In genomic region chr8:120510035-120510416, GRCm38 (mm10) we compare ENCODE assay signal across 9 mouse cellular contexts.
A peak's percentile ranks its signal among the peaks of the same experiment; 100 is the strongest.
DNase-seq lines count a peak whose midpoint lies in the region; ATAC-seq and TF ChIP-seq lines count a peak whose summit lies in the region.
"Had no signal": no experiment of that assay in that cellular context is flagged by ENCODE, and none has a peak within 500 bp of the region (broad histone marks: within the 10 kb centered on the region; RNA-seq: fewer than 3 reads in every experiment).

No protein-coding gene starts in this region.

- peaks cover 59% of the 10 kb centered on the region for H3K4me1 ChIP-seq in lung, embryonic 14.5 days (ENCODE audit: insufficient read depth)
- peaks cover 68% of the 10 kb centered on the region for H3K4me1 ChIP-seq in embryonic facial prominence, embryonic 14.5 days (ENCODE audit: control insufficient read depth, insufficient read depth, low read length)
- H3K4me1 ChIP-seq in intestine, postnatal 0 days (replicated peaks; ENCODE audit: control insufficient read depth, insufficient read depth, low read length) = peaks cover 28% of the 10 kb centered on the region

- ATAC-seq in lung, embryonic 14.5 days (ENCODE audit: insufficient read depth) = no peak
- 0 out of 2 replicates have a peak, but pooled peaks have one; percentile 4 for ATAC-seq in embryonic facial prominence, embryonic 14.5 days (ENCODE audit: low read depth)
- no peak for ATAC-seq in intestine, postnatal 0 days

- 7% methylated on average over 5 of the region's 6 CpGs for WGBS in lung, embryonic 14.5 days
- 7% methylated on average over 4 of the region's 6 CpGs for WGBS in embryonic facial prominence, embryonic 14.5 days
- 29% methylated on average over 5 of the region's 6 CpGs for WGBS in intestine, postnatal 0 days

- H3K4me2 ChIP-seq in lung, embryonic 14.5 days = peak overlapping the region; percentile 52; the same call in 1 of the 2 replicates
- peak overlapping the region; percentile 45 for H3K4me2 ChIP-seq in embryonic facial prominence, embryonic 14.5 days (ENCODE audit: low read depth, low read length)
- H3K4me2 ChIP-seq in intestine, postnatal 0 days (replicated peaks; ENCODE audit: low read depth) = peak overlapping the region; percentile 60; the same call in 1 of the 2 replicates

- no peaks in the 10 kb centered on the region for H3K36me3 ChIP-seq in lung, embryonic 14.5 days (ENCODE audit: insufficient read depth)
- H3K36me3 ChIP-seq in embryonic facial prominence, embryonic 14.5 days (ENCODE audit: control insufficient read depth, insufficient read depth, low read length) = no peaks in the 10 kb centered on the region
- no peaks in the 10 kb centered on the region for H3K36me3 ChIP-seq in intestine, postnatal 0 days (ENCODE audit: control insufficient read depth, insufficient read depth)

- no peaks in the 10 kb centered on the region for H3K9me3 ChIP-seq in lung, embryonic 14.5 days (ENCODE audit: low read depth, low read length)
- H3K9me3 ChIP-seq in embryonic facial prominence, embryonic 14.5 days (ENCODE audit: control insufficient read depth, low read length) = no peaks in the 10 kb centered on the region
- no peaks in the 10 kb centered on the region for H3K9me3 ChIP-seq in intestine, postnatal 0 days (ENCODE audit: control insufficient read depth)

- no peaks in the 10 kb centered on the region for H3K27me3 ChIP-seq in lung, embryonic 14.5 days (ENCODE audit: insufficient read depth, low read length)
- no peaks in the 10 kb centered on the region for H3K27me3 ChIP-seq in embryonic facial prominence, embryonic 14.5 days (replicated peaks; ENCODE audit: control insufficient read depth, insufficient read depth, low read length)
- H3K27me3 ChIP-seq in intestine, postnatal 0 days (replicated peaks; ENCODE audit: control insufficient read depth, insufficient read depth, low read length) = no peaks in the 10 kb centered on the region

- DNase-seq in lung, embryonic 14.5 days = no peak
- DNase-seq in lung, postnatal 14 days = no peak
- DNase-seq in embryonic facial prominence, embryonic 14.5 days (ENCODE audit: low spot score) = no peak
- peak; percentile 35 for DNase-seq in neural tube, embryonic 10.5 days (ENCODE audit: extremely low spot score, low spot score)
- DNase-seq in cerebellum, postnatal 4 days (ENCODE audit: low spot score in 2 of 2) = no peak
- no peak for DNase-seq in retina, postnatal 1 day
- no peak for DNase-seq in adrenal gland, postnatal 14 days
- DNase-seq: kidney, postnatal 14 days had no signal

- peak; percentile 24; the same call in 1 of the 2 replicates for TF ChIP-seq CTCF in lung, embryonic 14.5 days (IDR thresholded peaks at IDR 0.05; ENCODE audit: low read depth)
- TF ChIP-seq CTCF in intestine, postnatal 0 days (IDR thresholded peaks at IDR 0.05; ENCODE audit: low read depth) = no peak

- no peak overlapping the region for H3K4me3 ChIP-seq in lung, embryonic 14.5 days (ENCODE audit: low read depth, low read length)
- no peak overlapping the region for H3K4me3 ChIP-seq in embryonic facial prominence, embryonic 14.5 days (ENCODE audit: low read depth, low read length)
- no peak overlapping the region for H3K4me3 ChIP-seq in intestine, postnatal 0 days (ENCODE audit: low read depth, low read length)

- H3K27ac ChIP-seq in lung, embryonic 14.5 days (ENCODE audit: low read depth) = no peak overlapping the region
- peak overlapping the region; percentile 31 for H3K27ac ChIP-seq in embryonic facial prominence, embryonic 14.5 days (replicated peaks; ENCODE audit: low read depth, low read length)
- H3K27ac ChIP-seq in intestine, postnatal 0 days (ENCODE audit: low read depth, low read length) = no peak overlapping the region

- no peak overlapping the region for H3K9ac ChIP-seq in lung, embryonic 14.5 days
- no peak overlapping the region for H3K9ac ChIP-seq in embryonic facial prominence, embryonic 14.5 days (ENCODE audit: low read depth, low read length)
- no peak overlapping the region for H3K9ac ChIP-seq in intestine, postnatal 0 days (ENCODE audit: low read depth, low read length)
